Mouse (Mus musculus) olfactory bulb, adult 2 months (tissue): ENCODE results near the gene B3gnt8. TPM values are rescaled to one million over a fixed set of nuclear protein-coding genes. Genes with fewer than 3 reads are reported as not detected.

ENCODE experiments used
- H3K27ac ChIP-seq: fragments of 200-500 bp; 2 replicates; pipeline ENCODE4 v1.5.1; 2012; ENCODE audit warnings: low read depth, low read length; ENCODE audit not compliant: insufficient read depth
- H3K4me1 ChIP-seq: fragments of 200-500 bp; 2 replicates; pipeline ENCODE4 v1.6.1; 2012; ENCODE audit warnings: low read length; ENCODE audit not compliant: control insufficient read depth, insufficient read depth
- H3K4me3 ChIP-seq: fragments of 200-500 bp; 2 replicates; pipeline ENCODE4 v1.5.1; 2012; ENCODE audit warnings: mild to moderate bottlenecking, low read depth, low read length, moderate library complexity; ENCODE audit not compliant: insufficient read depth
- CTCF ChIP-seq: fragments of 200-500 bp; IDR thresholded peaks from 2 replicates; pipeline ENCODE4 v1.5.1; 2012; ENCODE audit warnings: low read depth, mild to moderate bottlenecking, low read length, moderate library complexity; ENCODE audit not compliant: insufficient read depth
- POLR2A ChIP-seq: fragments of 200-500 bp; IDR thresholded peaks from 2 replicates; pipeline ENCODE4 v1.6.1; 2012; ENCODE audit warnings: mild to moderate bottlenecking, low read depth, low read length, moderate library complexity; ENCODE audit not compliant: insufficient read depth
- WGBS: fragments of 180-500 bp; shearing (Covaris S2); methylation state at CpG from one replicate; pipeline ENCODE4 v1.1.7; 2018; 5-methylcytosine and 5-hydroxymethylcytosine counted together
- polyA plus RNA-seq: library from polyadenylated mRNA; stranded (reverse); fragments of >200 nt; gene quantifications from 2 replicates; pipeline ENCODE4 v1.2.4, GENCODE M21; 2012; ENCODE audit warnings: low replicate concordance; ENCODE audit not compliant: missing spikeins, insufficient read depth, insufficient read length

The B3gnt8 gene
- polyA plus RNA-seq, 1 experiment, result not detected

DNA sequence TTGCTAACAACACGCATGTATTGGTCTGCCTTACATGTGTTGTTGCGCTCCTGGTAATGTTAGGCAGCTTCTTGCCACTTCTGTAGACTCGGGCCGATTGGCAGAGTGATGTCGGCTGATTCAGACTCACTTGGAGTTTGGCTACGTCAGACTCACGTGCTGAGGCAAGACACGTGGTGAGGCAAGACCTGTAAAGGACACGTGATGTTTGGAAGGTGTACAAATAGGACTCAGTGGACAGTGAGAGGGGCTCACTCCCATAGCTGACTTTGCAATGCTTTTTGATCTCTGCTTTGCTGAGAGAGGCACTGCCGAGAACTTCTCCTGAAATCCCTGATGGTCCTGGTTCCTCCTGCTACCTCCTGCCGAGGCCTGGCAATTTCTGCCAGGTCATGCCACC, 25.8 kb upstream of the B3gnt8 start:
- no peak overlapping the region for H3K27ac ChIP-seq
- TF ChIP-seq CTCF (no peak), POLR2A (no peak)
- H3K4me1 ChIP-seq, result no peaks in the 10 kb centered on the region
- WGBS, result 87% methylated on average over 11 of the region's 11 CpGs
- H3K4me3 ChIP-seq, result no peak overlapping the region

DNA sequence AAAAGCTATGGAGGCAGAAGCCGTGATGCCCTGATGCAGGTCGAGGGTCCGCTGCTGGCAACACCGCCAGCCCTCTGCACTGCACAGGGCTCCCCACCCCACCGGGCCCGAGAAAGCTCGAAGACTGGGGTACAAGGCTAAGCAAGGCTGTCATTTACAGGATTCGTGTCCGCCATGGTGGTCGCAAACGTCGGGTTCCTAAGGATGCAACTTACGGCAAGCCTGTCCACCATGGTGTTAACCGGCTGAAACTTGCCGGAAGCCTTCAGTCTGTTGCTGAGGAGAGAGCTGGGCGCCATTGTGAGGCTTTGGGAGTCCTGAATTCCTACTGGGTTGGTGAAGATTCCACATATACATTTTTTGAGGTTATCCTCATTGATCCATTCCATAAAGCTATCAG, 25.1 kb upstream of the B3gnt8 start:
- Histone ChIP-seq H3K27ac (no peak overlapping the region), H3K4me3 (no peak overlapping the region), H3K4me1 (no peaks in the 10 kb centered on the region)
- WGBS, result 92% methylated on average over 16 of the region's 16 CpGs
- TF ChIP-seq CTCF, result no peak
- TF ChIP-seq POLR2A, result no peak

DNA sequence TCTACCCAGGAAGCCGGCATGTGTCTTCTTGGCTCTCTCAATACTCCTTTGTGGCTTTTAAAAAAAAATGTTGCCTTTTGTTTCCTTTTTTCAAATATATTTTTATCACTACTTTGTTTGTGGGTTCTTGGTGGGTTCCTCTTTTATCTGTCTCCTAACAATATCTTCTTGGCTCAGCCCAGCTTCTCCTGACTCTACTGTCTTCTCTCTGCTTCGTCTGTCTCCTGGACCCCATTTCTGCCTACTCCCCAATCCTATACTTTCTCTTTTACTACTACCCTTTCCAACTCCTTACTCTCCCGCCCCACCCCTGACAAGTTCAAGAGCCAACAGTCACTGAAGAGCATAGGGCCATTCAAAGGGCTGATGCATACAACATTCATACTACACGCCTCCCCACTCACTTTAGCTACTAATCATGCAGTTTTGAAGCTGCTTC, 19.8 kb upstream of the B3gnt8 start:
- WGBS, result 63% methylated on average over 4 of the region's 4 CpGs
- no peak for TF ChIP-seq POLR2A
- no peak for TF ChIP-seq CTCF
- Histone ChIP-seq H3K27ac (no peak overlapping the region), H3K4me1 (no peaks in the 10 kb centered on the region), H3K4me3 (no peak overlapping the region)

DNA sequence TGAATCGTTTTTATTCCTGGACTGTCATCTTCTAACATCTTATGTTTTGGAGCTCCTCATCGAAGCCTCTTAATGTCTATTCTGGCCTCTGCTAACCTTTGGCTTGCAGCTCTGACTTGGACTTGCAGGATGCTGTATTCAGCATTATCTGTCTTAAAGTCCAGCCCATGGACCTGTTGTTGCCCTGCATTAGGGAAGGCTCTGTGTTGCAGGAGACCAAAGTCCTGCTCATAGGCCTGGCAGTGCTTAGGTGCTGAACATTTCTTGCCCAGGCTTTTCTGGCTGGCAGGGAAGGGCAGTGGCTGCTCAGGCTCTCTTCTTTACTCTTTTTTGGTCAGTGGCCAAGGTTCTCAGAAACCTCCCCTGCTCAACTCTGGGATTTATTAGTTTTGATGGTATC, 19.3 kb upstream of the B3gnt8 start:
- no peak overlapping the region for H3K4me3 ChIP-seq
- TF ChIP-seq CTCF (no peak), POLR2A (no peak)
- H3K27ac ChIP-seq, result no peak overlapping the region
- 82% methylated on average over 2 of the region's 2 CpGs for WGBS
- H3K4me1 ChIP-seq, result no peaks in the 10 kb centered on the region

DNA sequence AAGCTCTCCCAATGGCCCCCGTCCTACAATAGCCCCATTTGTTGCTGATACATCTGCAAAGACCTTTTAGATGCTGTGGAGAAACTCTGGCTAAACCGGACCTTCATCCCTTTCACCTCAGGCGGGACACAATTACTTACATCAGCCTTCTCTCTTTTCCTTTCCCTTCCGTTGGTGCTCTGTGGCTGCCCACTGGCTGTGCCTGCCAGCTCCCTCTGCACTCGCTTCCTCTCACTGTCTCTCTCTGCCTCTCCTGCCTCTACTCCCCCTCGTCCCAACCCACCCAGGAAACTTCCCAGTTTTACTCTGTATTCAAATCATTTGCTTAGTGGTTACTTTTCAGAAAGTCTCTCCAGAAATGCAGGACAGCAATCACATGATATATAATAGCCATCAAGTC, 16.4 kb upstream of the B3gnt8 start:
- 33% methylated on average over 6 of the region's 6 CpGs for WGBS
- no peak overlapping the region for H3K4me3 ChIP-seq
- no peaks in the 10 kb centered on the region for H3K4me1 ChIP-seq
- TF ChIP-seq POLR2A (no peak), CTCF (no peak)
- H3K27ac ChIP-seq, result no peak overlapping the region

DNA sequence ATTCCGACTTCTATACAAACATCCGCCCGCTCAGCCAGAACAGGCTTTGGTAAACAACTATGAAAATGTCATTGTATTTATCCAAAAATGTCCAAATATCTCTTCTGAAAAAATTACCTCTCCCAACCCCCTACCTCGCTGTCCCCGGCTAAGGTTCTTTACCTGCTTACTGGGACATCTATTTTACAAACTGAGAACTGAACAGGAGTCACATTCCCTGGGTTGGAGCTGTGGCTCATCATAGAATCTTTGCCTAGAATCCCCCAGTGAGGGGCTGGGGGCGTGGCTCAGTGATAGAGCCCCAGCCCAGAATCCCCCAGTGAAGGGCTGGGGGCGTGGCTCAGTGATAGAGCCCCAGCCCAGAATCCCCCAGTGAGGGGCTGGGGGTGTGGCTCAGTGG, 15.0 kb upstream of the B3gnt8 start:
- H3K27ac ChIP-seq, result no peak overlapping the region
- no peaks in the 10 kb centered on the region for H3K4me1 ChIP-seq
- TF ChIP-seq POLR2A (no peak), CTCF (no peak)
- WGBS, result 41% methylated on average over 7 of the region's 7 CpGs
- no peak overlapping the region for H3K4me3 ChIP-seq

DNA sequence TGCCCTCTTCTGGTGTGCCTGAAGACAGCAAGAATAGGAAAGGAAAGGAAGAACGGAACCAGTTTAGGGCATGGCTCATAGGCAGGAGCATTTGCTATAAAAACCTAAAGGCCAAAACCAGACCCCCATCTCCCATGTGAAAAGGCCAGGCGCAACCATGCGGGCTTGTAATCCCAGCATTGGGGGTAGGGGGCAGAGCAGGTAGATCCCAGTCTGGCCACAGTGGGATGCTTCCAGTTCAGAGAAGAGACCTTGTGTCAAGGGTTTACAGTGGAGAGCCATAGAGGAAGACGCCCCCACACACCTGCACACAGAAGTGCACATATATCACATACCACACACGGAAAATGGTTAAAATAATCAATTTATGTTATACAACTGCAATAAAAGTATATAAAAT, 12.4 kb upstream of the B3gnt8 start:
- 95% methylated on average over 5 of the region's 5 CpGs for WGBS
- Histone ChIP-seq H3K4me3 (no peak overlapping the region), H3K4me1 (no peaks in the 10 kb centered on the region), H3K27ac (no peak overlapping the region)
- TF ChIP-seq POLR2A (no peak), CTCF (no peak)

DNA sequence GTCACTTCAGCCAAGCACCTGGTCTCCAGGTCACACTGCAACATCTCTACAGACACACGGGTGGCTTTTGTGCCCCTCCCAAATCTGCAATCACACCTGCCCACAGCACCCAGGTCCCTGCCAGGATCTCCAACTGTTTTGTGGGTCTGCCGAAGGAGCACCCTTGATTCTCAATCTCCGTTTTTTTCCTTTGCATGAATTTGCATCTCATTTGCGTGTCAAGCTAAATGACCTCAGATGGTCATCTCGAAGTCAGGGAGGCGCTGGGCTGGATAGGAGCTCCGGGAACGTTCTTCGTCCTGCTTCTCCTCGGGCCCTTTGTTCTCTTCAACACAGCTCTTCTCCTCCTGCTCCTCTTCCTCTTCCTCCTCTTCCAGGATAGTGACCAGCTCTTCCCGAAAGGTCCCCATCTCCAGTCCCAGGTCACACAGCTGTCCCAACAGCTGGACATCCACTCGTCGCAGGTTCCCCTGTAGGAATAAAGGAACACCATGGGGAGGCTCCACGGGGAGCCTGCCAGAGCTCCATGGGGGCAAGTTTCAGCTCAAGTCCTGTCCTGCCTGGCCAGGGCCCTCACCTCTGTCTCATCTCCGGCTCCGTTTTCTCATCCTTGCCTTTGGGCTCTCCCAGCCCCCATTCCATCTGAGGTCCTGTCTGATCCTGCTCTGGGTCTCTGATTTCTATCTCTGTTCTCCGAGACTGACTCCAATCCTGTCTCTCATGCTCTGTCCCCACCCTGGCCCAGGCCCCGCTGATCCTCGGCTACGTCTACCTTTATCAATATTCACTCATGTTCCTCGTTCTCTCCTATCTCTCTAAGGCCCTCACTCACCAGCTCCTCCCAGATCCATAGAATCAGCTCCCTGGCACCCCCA, 11.4 kb upstream of the B3gnt8 start:
- H3K4me3 ChIP-seq, result no peak overlapping the region
- WGBS, result 73% methylated on average over 21 of the region's 21 CpGs
- H3K27ac ChIP-seq, result no peak overlapping the region
- H3K4me1 ChIP-seq, result peaks cover under 1% of the 10 kb centered on the region; the same call in 1 of the 2 replicates
- TF ChIP-seq CTCF (no peak), POLR2A (no peak)

DNA sequence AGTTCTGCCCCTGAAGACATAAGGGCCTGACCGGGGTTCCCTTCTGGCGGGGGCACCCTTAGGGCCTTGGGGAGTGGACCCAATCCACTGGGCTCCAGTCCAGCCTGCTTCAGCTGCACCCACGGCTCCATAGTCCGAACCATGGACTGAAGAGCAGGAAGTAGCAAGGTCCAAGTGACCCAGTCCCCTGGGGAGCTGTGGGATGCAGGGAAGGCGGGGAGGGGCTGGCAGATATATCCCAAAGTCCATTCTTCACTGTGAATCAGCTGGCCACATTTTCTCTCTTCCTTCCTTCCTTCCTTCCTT, 10.8 kb upstream of the B3gnt8 start, which contains the start of gene Erich4:
TSS of gene Erich4 (minus strand) at position 187 of the 306 bp plus-strand sequence.
- Histone ChIP-seq H3K4me3 (no peak within 1 kb of the TSS), H3K27ac (no peak within 1 kb of the TSS), H3K4me1 (peaks cover 3% of the 10 kb centered on the region; the same call in 1 of the 2 replicates)
- TF ChIP-seq POLR2A, result no peak
- WGBS, result 80% methylated on average over 5 of the region's 5 CpGs
